Mouse (Mus musculus) neural tube, embryonic 14.5 days (tissue): ENCODE measurements around the gene Nox1. TPM values are rescaled to one million over a fixed set of nuclear protein-coding genes. Genes with fewer than 3 reads are reported as not detected.

Source experiments
- ATAC-seq: fragments of 200-750 bp; cut with Nextera tagmentation; 2 replicates; pipeline ENCODE4 v1.8.0; 2017; ENCODE audit warnings: low read depth, mild to moderate bottlenecking, moderate TSS enrichment, moderate library complexity
- H3K27ac ChIP-seq: fragments of 300-500 bp; sonication (generic); 2 replicates; pipeline ENCODE4 v1.5.1; 2014; ENCODE audit warnings: low read depth, mild to moderate bottlenecking, control low read depth, low read length, moderate library complexity, mixed read lengths
- H3K27me3 ChIP-seq: fragments of 300-500 bp; sonication (generic); 2 replicates; pipeline ENCODE4 v1.6.1; 2014; ENCODE audit warnings: low read length; ENCODE audit not compliant: control insufficient read depth, insufficient read depth
- H3K36me3 ChIP-seq: fragments of 300-500 bp; sonication (generic); 2 replicates; pipeline ENCODE4 v1.6.1; 2014; ENCODE audit warnings: low read length, mixed read lengths; ENCODE audit not compliant: control insufficient read depth, insufficient read depth
- H3K4me1 ChIP-seq: fragments of 300-500 bp; sonication (generic); 2 replicates; pipeline ENCODE4 v1.6.1; 2014; ENCODE audit warnings: low read length; ENCODE audit not compliant: control insufficient read depth, insufficient read depth
- H3K4me2 ChIP-seq: fragments of 300-500 bp; sonication (generic); 2 replicates; pipeline ENCODE4 v1.6.1; 2014; ENCODE audit warnings: mild to moderate bottlenecking, low read depth, low read length, control low read depth
- H3K4me3 ChIP-seq: fragments of 300-500 bp; sonication (generic); 2 replicates; pipeline ENCODE4 v1.5.1; 2014; ENCODE audit warnings: low read depth, low read length, control low read depth, mixed read lengths
- H3K9ac ChIP-seq: fragments of 300-500 bp; sonication (generic); replicated peaks from 2 replicates; pipeline ENCODE4 v1.6.1; 2014; ENCODE audit warnings: low read depth, mild to moderate bottlenecking, control low read depth, low read length, mixed read lengths
- H3K9me3 ChIP-seq: fragments of 300-500 bp; sonication (generic); 2 replicates; pipeline ENCODE4 v1.6.1; 2016; ENCODE audit warnings: low read length; ENCODE audit not compliant: control insufficient read depth
- WGBS: fragments of 180-500 bp; shearing (Covaris S2); extraction: QIAGEN DNeasy Blood & Tissue Kit; methylation state at CpG from one replicate; pipeline ENCODE4 v1.1.7; 2014; 5-methylcytosine and 5-hydroxymethylcytosine counted together
- polyA plus RNA-seq: library from polyadenylated mRNA; unstranded; fragments of >200 nt; fragmentation: Nextera tagmentation; extraction: Ambion mirVana; gene quantifications from 2 replicates; pipeline ENCODE4 v1.2.1, GENCODE M21; 2014

The Nox1 gene
- polyA plus RNA-seq, 1 experiment from 2014 or later = 0.20 TPM

- Histone ChIP-seq H3K36me3 (no peaks in the 10 kb centered on the region), H3K4me3 (no peak overlapping the region), H3K4me1 (no peaks in the 10 kb centered on the region), H3K4me2 (no peak overlapping the region), H3K9ac (no peak overlapping the region), H3K27ac (no peak overlapping the region), H3K9me3 (no peaks in the 10 kb centered on the region), H3K27me3 (no peaks in the 10 kb centered on the region)
- no peak for ATAC-seq
- 77% methylated on average over 4 of the region's 4 CpGs for WGBS
Measured at GRCm38 (mm10) chrX:134141986-134142385, 79.8 kb downstream of the Nox1 start.

DNA sequence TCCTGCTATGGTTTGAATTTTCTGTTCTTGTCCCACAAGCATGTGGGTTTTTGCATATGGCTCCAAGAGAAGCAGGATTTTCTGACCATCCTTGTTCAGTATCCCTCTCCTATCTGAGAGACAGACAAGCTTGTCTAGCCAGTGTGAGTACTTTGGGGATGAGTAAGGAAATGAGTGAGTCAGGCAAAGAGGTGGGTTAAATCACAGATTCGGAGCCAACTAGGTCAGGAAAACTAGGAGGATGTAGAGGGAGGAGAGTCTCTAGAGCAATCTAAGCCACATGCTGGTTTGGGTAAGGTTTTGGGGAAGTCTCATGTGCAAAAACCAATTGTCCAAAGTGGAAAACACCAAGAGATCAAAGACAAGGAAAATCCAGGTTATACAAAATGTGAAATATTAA, 80.2 kb downstream of the Nox1 start:
- H3K36me3 ChIP-seq = no peaks in the 10 kb centered on the region
- no peaks in the 10 kb centered on the region for H3K27me3 ChIP-seq
- no peak for ATAC-seq
- H3K9me3 ChIP-seq = no peaks in the 10 kb centered on the region
- no peak overlapping the region for H3K4me3 ChIP-seq
- no peak overlapping the region for H3K27ac ChIP-seq
- H3K4me1 ChIP-seq = no peaks in the 10 kb centered on the region
- 95% methylated on average over 1 of the region's 1 CpGs for WGBS
- no peak overlapping the region for H3K9ac ChIP-seq
- H3K4me2 ChIP-seq = no peak overlapping the region

GRCm38 (mm10) chrX:134140024-134140423, 81.7 kb downstream of the Nox1 start:
- Histone ChIP-seq H3K27me3 (no peaks in the 10 kb centered on the region), H3K27ac (no peak overlapping the region), H3K4me3 (no peak overlapping the region), H3K9me3 (no peaks in the 10 kb centered on the region), H3K4me1 (no peaks in the 10 kb centered on the region), H3K9ac (no peak overlapping the region), H3K36me3 (no peaks in the 10 kb centered on the region), H3K4me2 (no peak overlapping the region)
- 72% methylated on average over 6 of the region's 6 CpGs for WGBS
- ATAC-seq = no peak

- no peak overlapping the region for H3K4me2 ChIP-seq
- no peaks in the 10 kb centered on the region for H3K27me3 ChIP-seq
- 48% methylated on average over 3 of the region's 3 CpGs for WGBS
- H3K36me3 ChIP-seq = no peaks in the 10 kb centered on the region
- no peak overlapping the region for H3K4me3 ChIP-seq
- no peak for ATAC-seq
- H3K27ac ChIP-seq = no peak overlapping the region
- no peaks in the 10 kb centered on the region for H3K9me3 ChIP-seq
- H3K4me1 ChIP-seq = no peaks in the 10 kb centered on the region
- H3K9ac ChIP-seq = no peak overlapping the region
Measured at GRCm38 (mm10) chrX:134133821-134134220, 87.9 kb downstream of the Nox1 start.

DNA sequence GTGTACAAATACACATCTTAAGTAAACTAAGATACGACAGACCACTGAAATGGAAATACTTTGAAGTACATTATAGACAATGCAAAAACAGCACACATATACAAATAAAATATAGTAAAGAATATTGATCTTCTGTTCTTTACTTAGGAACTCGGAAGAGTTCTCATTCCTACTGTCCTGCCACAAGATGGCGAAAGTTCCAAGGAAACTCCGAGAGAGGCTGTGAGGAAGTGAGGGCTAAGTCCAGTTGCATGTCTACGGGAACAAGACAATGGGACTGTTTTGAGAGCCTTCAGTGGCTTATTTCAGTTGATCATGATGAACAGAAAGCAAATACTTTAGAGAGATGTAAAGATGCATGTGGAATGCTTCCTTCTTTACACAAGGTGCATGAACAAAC, 89.5 kb downstream of the Nox1 start:
- H3K27me3 ChIP-seq = no peaks in the 10 kb centered on the region
- no peak for ATAC-seq
- 29% methylated on average over 5 of the region's 5 CpGs for WGBS
- no peak overlapping the region for H3K4me2 ChIP-seq
- no peaks in the 10 kb centered on the region for H3K9me3 ChIP-seq
- no peak overlapping the region for H3K4me3 ChIP-seq
- H3K36me3 ChIP-seq = no peaks in the 10 kb centered on the region
- no peak overlapping the region for H3K9ac ChIP-seq
- H3K27ac ChIP-seq = no peak overlapping the region
- H3K4me1 ChIP-seq = no peaks in the 10 kb centered on the region

DNA sequence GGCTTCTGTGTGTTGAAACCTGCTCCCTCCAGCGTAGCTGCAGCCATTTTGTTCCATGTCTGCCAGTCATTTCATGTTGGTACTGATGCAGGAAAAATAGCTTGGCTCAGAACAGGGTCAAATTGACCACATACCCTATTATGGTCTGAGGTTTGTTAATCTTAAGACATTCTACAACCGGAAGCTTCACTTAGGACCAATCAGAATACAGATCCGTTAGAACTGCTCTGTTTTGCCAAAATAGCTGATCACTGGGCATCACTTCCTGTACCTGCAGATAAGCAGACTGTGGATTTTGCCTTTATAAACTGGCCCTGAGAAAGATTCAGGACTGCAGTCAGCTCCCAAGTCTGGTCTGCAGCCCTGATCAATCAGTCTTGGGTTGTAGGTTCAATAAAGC, 93.2 kb downstream of the Nox1 start:
- Histone ChIP-seq H3K4me1 (no peaks in the 10 kb centered on the region), H3K27ac (no peak overlapping the region), H3K27me3 (no peaks in the 10 kb centered on the region), H3K9ac (no peak overlapping the region), H3K4me2 (no peak overlapping the region), H3K9me3 (no peaks in the 10 kb centered on the region), H3K36me3 (no peaks in the 10 kb centered on the region), H3K4me3 (no peak overlapping the region)
- no peak for ATAC-seq
- WGBS = 80% methylated on average over 3 of the region's 3 CpGs

GRCm38 (mm10) chrX:134116417-134116816, 105.3 kb downstream of the Nox1 start:
- H3K9ac ChIP-seq = no peak overlapping the region
- WGBS = 68% methylated on average over 3 of the region's 3 CpGs
- H3K4me1 ChIP-seq = no peaks in the 10 kb centered on the region
- H3K9me3 ChIP-seq = no peaks in the 10 kb centered on the region
- no peak overlapping the region for H3K4me3 ChIP-seq
- H3K27ac ChIP-seq = no peak overlapping the region
- H3K27me3 ChIP-seq = no peaks in the 10 kb centered on the region
- H3K36me3 ChIP-seq = no peaks in the 10 kb centered on the region
- no peak overlapping the region for H3K4me2 ChIP-seq
- ATAC-seq = no peak

- Histone ChIP-seq H3K4me3 (no peak overlapping the region), H3K27me3 (no peaks in the 10 kb centered on the region), H3K4me1 (no peaks in the 10 kb centered on the region), H3K9me3 (no peaks in the 10 kb centered on the region), H3K9ac (no peak overlapping the region), H3K27ac (no peak overlapping the region), H3K4me2 (no peak overlapping the region), H3K36me3 (no peaks in the 10 kb centered on the region)
- ATAC-seq = no peak
- WGBS = 87% methylated on average over 3 of the region's 3 CpGs
Measured at GRCm38 (mm10) chrX:134111767-134112166, 110.0 kb downstream of the Nox1 start.

- H3K9ac ChIP-seq = no peak overlapping the region
- H3K27ac ChIP-seq = no peak overlapping the region
- ATAC-seq = no peak
- no peak overlapping the region for H3K4me2 ChIP-seq
- no peaks in the 10 kb centered on the region for H3K4me1 ChIP-seq
- H3K4me3 ChIP-seq = no peak overlapping the region
- WGBS = 61% methylated on average over 2 of the region's 2 CpGs
- H3K36me3 ChIP-seq = no peaks in the 10 kb centered on the region
- H3K9me3 ChIP-seq = no peaks in the 10 kb centered on the region
- H3K27me3 ChIP-seq = no peaks in the 10 kb centered on the region
Measured at GRCm38 (mm10) chrX:134102641-134103040, 119.1 kb downstream of the Nox1 start.

- H3K36me3 ChIP-seq = no peaks in the 10 kb centered on the region
- no peak overlapping the region for H3K4me3 ChIP-seq
- no peak overlapping the region for H3K27ac ChIP-seq
- no peak for ATAC-seq
- no peaks in the 10 kb centered on the region for H3K27me3 ChIP-seq
- H3K4me1 ChIP-seq = no peaks in the 10 kb centered on the region
- WGBS = 50% methylated on average over 1 of the region's 1 CpGs
- H3K4me2 ChIP-seq = no peak overlapping the region
- H3K9me3 ChIP-seq = no peaks in the 10 kb centered on the region
- no peak overlapping the region for H3K9ac ChIP-seq
Measured at GRCm38 (mm10) chrX:134085453-134085852, 136.3 kb downstream of the Nox1 start.
